Mouse (Mus musculus) limb, embryonic 14.5 days (tissue): ENCODE results near the gene Cenpp. TPM values are rescaled to one million over a fixed set of nuclear protein-coding genes. Genes with fewer than 3 reads are reported as not detected.

Experiments
- ATAC-seq: fragments of 200-750 bp; cut with Nextera tagmentation; 2 replicates; pipeline ENCODE4 v1.8.0; 2017; ENCODE audit warnings: low read depth, moderate number of reproducible peaks, moderate TSS enrichment; ENCODE audit not compliant: low FRiP score
- DNase-seq: peaks from one replicate; pipeline ENCODE4 v3.0.0-alpha.2; 2015; ENCODE audit warnings: low spot score
- H3K27ac ChIP-seq: fragments of 300-500 bp; sonication (generic); replicated peaks from 2 replicates; pipeline ENCODE4 v1.5.1; 2014; ENCODE audit warnings: low read depth, mild to moderate bottlenecking, low read length, moderate library complexity, mixed read lengths
- H3K27me3 ChIP-seq: fragments of 300-500 bp; sonication (generic); 2 replicates; pipeline ENCODE4 v1.6.1; 2014; ENCODE audit warnings: low read length, mixed read lengths; ENCODE audit not compliant: control insufficient read depth, insufficient read depth
- H3K36me3 ChIP-seq: fragments of 300-500 bp; sonication (generic); 2 replicates; pipeline ENCODE4 v1.6.1; 2014; ENCODE audit warnings: mild to moderate bottlenecking, low read length, moderate library complexity, mixed read lengths; ENCODE audit not compliant: control insufficient read depth, insufficient read depth
- H3K4me1 ChIP-seq: fragments of 300-500 bp; sonication (generic); 2 replicates; pipeline ENCODE4 v1.6.1; 2014; ENCODE audit warnings: antibody characterized with exemption, low read length, mixed read lengths; ENCODE audit not compliant: control insufficient read depth, insufficient read depth
- H3K4me2 ChIP-seq: fragments of 300-500 bp; sonication (generic); replicated peaks from 2 replicates; pipeline ENCODE4 v1.6.1; 2014; ENCODE audit warnings: low read depth, mild to moderate bottlenecking, low read length, moderate library complexity; ENCODE audit not compliant: severe bottlenecking
- H3K4me3 ChIP-seq: fragments of 300-500 bp; sonication (generic); replicated peaks from 2 replicates; pipeline ENCODE4 v1.5.1; 2014; ENCODE audit warnings: low read length
- H3K9ac ChIP-seq: fragments of 300-500 bp; sonication (generic); 2 replicates; pipeline ENCODE4 v1.6.1; 2014; ENCODE audit warnings: mild to moderate bottlenecking, low read depth, low read length, moderate library complexity; ENCODE audit not compliant: severe bottlenecking
- H3K9me3 ChIP-seq: fragments of 300-500 bp; sonication (generic); 2 replicates; pipeline ENCODE4 v1.6.1; 2016; ENCODE audit warnings: low read length; ENCODE audit not compliant: control insufficient read depth
- POLR2A ChIP-seq: fragments of 200-500 bp; IDR thresholded peaks from 2 replicates; pipeline ENCODE4 v1.8.0; 2012; ENCODE audit warnings: inconsistent platforms, mild to moderate bottlenecking, moderate library complexity, borderline replicate concordance; ENCODE audit not compliant: insufficient read depth, insufficient read length; ENCODE audit errors: extremely low read depth
- WGBS: fragments of 180-500 bp; shearing (Covaris S2); extraction: QIAGEN DNeasy Blood & Tissue Kit; methylation state at CpG from one replicate; pipeline ENCODE4 v1.1.7; 2014; 5-methylcytosine and 5-hydroxymethylcytosine counted together
- polyA plus RNA-seq, 2 experiments: library from polyadenylated mRNA; depleted of rRNA in 1 of 2; stranded (reverse) in 1 of 2; unstranded in 1 of 2; fragments of >200 nt; fragmentation: Nextera tagmentation in 1 of 2; extraction: Ambion mirVana in 1 of 2; gene quantifications; 2 replicates each; pipeline versions ENCODE4 v1.2.1 to v1.2.3; 2012 to 2014

Cenpp gene
- polyA plus RNA-seq, 2 experiments = 9.8 to 22.2 TPM

DNA sequence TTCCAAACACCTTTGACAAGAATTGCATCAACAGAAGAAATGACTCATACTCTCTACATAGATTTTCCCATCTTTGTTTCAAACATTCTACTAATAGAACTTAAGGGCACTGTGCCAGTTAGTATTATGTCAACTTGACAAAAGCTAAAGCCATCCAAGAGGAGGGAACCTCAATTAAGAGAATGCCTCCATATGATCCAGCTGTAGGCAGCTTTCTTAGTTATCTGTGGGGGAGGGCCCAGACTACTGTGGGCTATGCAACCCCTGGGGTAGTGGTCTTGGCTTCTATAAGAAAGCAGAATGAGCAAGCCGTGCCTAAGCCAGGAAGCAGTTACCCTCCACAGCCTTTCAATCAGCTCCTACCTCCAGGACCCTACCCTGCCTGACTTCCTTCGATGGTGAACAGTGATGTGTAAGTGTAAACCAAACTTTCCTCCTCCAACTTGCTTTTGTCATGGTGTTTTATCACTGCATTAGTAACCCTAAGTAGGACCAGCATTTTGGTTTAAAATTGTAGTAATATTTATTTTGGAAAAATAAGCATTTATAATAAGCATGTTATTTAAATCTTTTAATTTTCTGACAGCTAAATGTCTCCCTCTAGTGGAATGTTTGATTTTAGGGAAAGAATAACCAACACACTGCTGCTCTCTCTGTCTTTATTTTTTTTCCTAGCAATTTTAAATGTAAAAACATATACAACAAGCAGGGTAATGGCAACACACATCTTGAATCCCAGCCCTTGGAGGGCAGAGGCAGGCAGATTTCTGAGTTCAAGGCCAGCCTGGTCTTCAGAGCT, 7.7 kb downstream of the Cenpp start:
- TF ChIP-seq POLR2A = no peak
- DNase-seq = peak; percentile 77
- peak; percentile 30; the same call in 1 of the 2 replicates for ATAC-seq
- 72% methylated on average over 2 of the region's 2 CpGs for WGBS
- no peaks in the 10 kb centered on the region for H3K36me3 ChIP-seq
- H3K27me3 ChIP-seq = no peaks in the 10 kb centered on the region
- H3K4me1 ChIP-seq = peaks cover 2% of the 10 kb centered on the region; the same call in 1 of the 2 replicates
- no peak overlapping the region for H3K4me2 ChIP-seq
- no peak overlapping the region for H3K4me3 ChIP-seq
- H3K9ac ChIP-seq = no peak overlapping the region
- H3K27ac ChIP-seq = peak overlapping the region; percentile 43; the same call in 1 of the 2 replicates
- no peaks in the 10 kb centered on the region for H3K9me3 ChIP-seq

DNA sequence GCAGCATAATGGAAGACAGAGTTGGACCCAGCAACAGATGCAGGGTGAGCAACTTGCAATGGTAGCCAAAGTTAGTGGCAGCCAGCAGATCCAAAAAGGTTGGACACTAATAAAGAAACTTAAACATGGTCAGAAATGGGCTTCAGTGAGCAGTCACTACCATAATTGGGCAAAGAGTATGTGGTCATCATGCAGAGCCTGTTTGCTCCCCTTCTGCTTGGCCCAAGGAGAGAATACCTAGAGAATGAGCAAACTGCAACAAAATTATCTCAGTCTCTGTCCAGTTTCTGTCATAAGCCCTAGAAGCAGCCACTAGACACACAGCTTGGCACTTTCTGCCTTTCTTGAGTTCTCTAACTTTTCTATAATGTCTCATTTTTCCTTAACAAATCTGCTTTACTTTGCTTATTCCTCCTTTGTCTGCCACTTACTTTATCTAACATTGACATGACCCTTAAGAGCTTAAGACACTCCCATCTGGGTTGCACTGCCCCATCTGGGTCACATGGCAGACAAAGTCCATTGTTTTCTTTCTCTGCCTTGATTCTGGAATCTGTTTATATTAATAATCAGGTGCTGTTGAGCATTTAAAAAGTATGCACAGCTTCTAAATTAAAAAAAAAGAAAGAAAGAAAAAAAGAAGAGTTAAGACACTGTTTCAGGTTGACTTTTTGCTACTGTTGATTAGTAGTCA, 8.8 kb downstream of the Cenpp start:
- Histone ChIP-seq H3K4me1 (peaks cover 2% of the 10 kb centered on the region; the same call in 1 of the 2 replicates), H3K4me2 (no peak overlapping the region), H3K9ac (no peak overlapping the region), H3K36me3 (no peaks in the 10 kb centered on the region), H3K9me3 (no peaks in the 10 kb centered on the region), H3K27ac (no peak overlapping the region), H3K27me3 (no peaks in the 10 kb centered on the region), H3K4me3 (no peak overlapping the region)
- TF ChIP-seq POLR2A = no peak
- DNase-seq (no peak), ATAC-seq (no peak)

DNA sequence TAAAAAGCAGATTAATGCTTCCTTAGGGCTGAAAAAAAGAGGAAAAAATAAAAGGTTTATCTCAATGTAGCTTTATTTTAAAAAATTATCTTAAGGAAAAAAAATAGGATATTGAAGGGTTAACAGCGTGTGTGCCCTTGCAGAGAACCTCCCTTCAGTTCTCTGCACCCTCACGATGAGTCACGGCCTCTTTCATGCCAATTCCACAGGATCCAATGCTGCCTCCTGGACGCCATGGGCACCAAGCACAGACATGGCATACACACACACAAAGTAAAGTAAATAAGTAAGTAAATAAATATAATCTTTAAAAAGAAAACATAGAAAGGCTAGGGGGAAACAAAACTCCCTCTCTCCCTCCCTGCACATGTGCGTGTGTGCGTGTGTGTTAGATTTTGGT, 9.9 kb downstream of the Cenpp start:
- H3K4me2 ChIP-seq = no peak overlapping the region
- peaks cover 2% of the 10 kb centered on the region; the same call in 1 of the 2 replicates for H3K4me1 ChIP-seq
- 77% methylated on average over 6 of the region's 6 CpGs for WGBS
- H3K4me3 ChIP-seq = no peak overlapping the region
- H3K27ac ChIP-seq = no peak overlapping the region
- no peak for TF ChIP-seq POLR2A
- DNase-seq (no peak), ATAC-seq (no peak)
- no peak overlapping the region for H3K9ac ChIP-seq
- H3K27me3 ChIP-seq = no peaks in the 10 kb centered on the region
- H3K36me3 ChIP-seq = no peaks in the 10 kb centered on the region
- no peaks in the 10 kb centered on the region for H3K9me3 ChIP-seq

GRCm38 (mm10) chr13:49639965-49640364, 12.6 kb downstream of the Cenpp start:
- ATAC-seq (no peak), DNase-seq (no peak)
- Histone ChIP-seq H3K4me1 (peaks cover 2% of the 10 kb centered on the region; the same call in 1 of the 2 replicates), H3K27me3 (no peaks in the 10 kb centered on the region), H3K4me2 (no peak overlapping the region), H3K27ac (no peak overlapping the region), H3K9me3 (no peaks in the 10 kb centered on the region), H3K36me3 (0 out of 2 replicates have a peak, but pooled peaks cover 4% of the 10 kb centered on the region), H3K4me3 (no peak overlapping the region), H3K9ac (no peak overlapping the region)
- TF ChIP-seq POLR2A = no peak
- 96% methylated on average over 2 of the region's 2 CpGs for WGBS

- no peak overlapping the region for H3K9ac ChIP-seq
- H3K4me1 ChIP-seq = no peaks in the 10 kb centered on the region
- no peak overlapping the region for H3K4me2 ChIP-seq
- peaks cover 2% of the 10 kb centered on the region; the same call in 1 of the 2 replicates for H3K36me3 ChIP-seq
- no peaks in the 10 kb centered on the region for H3K9me3 ChIP-seq
- H3K27ac ChIP-seq = no peak overlapping the region
- no peak for TF ChIP-seq POLR2A
- DNase-seq (no peak), ATAC-seq (no peak)
- H3K4me3 ChIP-seq = no peak overlapping the region
- no peaks in the 10 kb centered on the region for H3K27me3 ChIP-seq
- WGBS = 88% methylated on average over 2 of the region's 2 CpGs
Measured at GRCm38 (mm10) chr13:49629076-49629475, 23.5 kb downstream of the Cenpp start.
